Mouse (Mus musculus) forebrain, embryonic 10.5 days (tissue): ENCODE results near the gene Dusp22. TPM values are rescaled to one million over a fixed set of nuclear protein-coding genes. Genes with fewer than 3 reads are reported as not detected.

Experiments used
- DNase-seq: peaks from one replicate; pipeline ENCODE4 v3.0.0-alpha.2; 2017; ENCODE audit warnings: low spot score; ENCODE audit errors: extremely low spot score
- H3K27ac ChIP-seq: fragments of 300-500 bp; sonication (generic); 2 replicates; pipeline ENCODE4 v1.5.1; 2016; ENCODE audit warnings: mild to moderate bottlenecking
- H3K27me3 ChIP-seq: fragments of 300-500 bp; sonication (generic); 2 replicates; pipeline ENCODE4 v1.6.1; 2016; ENCODE audit warnings: mild to moderate bottlenecking; ENCODE audit not compliant: poor library complexity, severe bottlenecking
- H3K36me3 ChIP-seq: fragments of 300-500 bp; sonication (generic); replicated peaks from 2 replicates; pipeline ENCODE4 v1.6.1; 2016; ENCODE audit warnings: mild to moderate bottlenecking, moderate library complexity
- H3K4me1 ChIP-seq: fragments of 300-500 bp; sonication (generic); 2 replicates; pipeline ENCODE4 v1.6.1; 2016
- H3K4me3 ChIP-seq: fragments of 300-500 bp; sonication (generic); 2 replicates; pipeline ENCODE4 v1.5.1; 2016; ENCODE audit warnings: mild to moderate bottlenecking, moderate library complexity
- H3K9me3 ChIP-seq: fragments of 300-500 bp; sonication (generic); 2 replicates; pipeline ENCODE4 v1.6.1; 2016; ENCODE audit warnings: mild to moderate bottlenecking, moderate library complexity
- WGBS: fragments of 180-500 bp; shearing (Covaris S2); methylation state at CpG from one replicate; pipeline ENCODE4 v1.1.7; 2016; 5-methylcytosine and 5-hydroxymethylcytosine counted together
- polyA plus RNA-seq: library from polyadenylated mRNA; unstranded; fragments of >200 nt; fragmentation: Nextera tagmentation; extraction: Ambion mirVana; gene quantifications from 2 replicates; pipeline ENCODE4 v1.2.1, GENCODE M21; 2016

The Dusp22 gene
- polyA plus RNA-seq, 1 experiment from 2014 or later = 16.9 TPM

GRCm38 (mm10) chr13:30650684-30651083 lies 9.1 kb upstream of the Dusp22 start:
- H3K4me1 ChIP-seq = no peaks in the 10 kb centered on the region
- WGBS = 87% methylated on average over 1 of the region's 1 CpGs

GRCm38 (mm10) chr13:30653051-30653450 lies 6.7 kb upstream of the Dusp22 start:
- no peaks in the 10 kb centered on the region for H3K36me3 ChIP-seq
- H3K4me1 ChIP-seq = no peaks in the 10 kb centered on the region
- H3K27me3 ChIP-seq = no peaks in the 10 kb centered on the region
- H3K4me3 ChIP-seq = no peak overlapping the region
- WGBS = 72% methylated on average over 4 of the region's 4 CpGs
- DNase-seq = no peak
- H3K9me3 ChIP-seq = no peaks in the 10 kb centered on the region
- no peak overlapping the region for H3K27ac ChIP-seq

More at GRCm38 (mm10) chr13:30650684-30651083, 9.1 kb upstream of the Dusp22 start:
- Histone ChIP-seq H3K27ac (no peak overlapping the region), H3K9me3 (no peaks in the 10 kb centered on the region), H3K36me3 (no peaks in the 10 kb centered on the region), H3K4me3 (no peak overlapping the region), H3K27me3 (no peaks in the 10 kb centered on the region)
- no peak for DNase-seq

- Histone ChIP-seq H3K27ac (no peak overlapping the region), H3K9me3 (no peaks in the 10 kb centered on the region), H3K27me3 (no peaks in the 10 kb centered on the region), H3K36me3 (no peaks in the 10 kb centered on the region), H3K4me3 (no peak overlapping the region), H3K4me1 (peaks cover 2% of the 10 kb centered on the region; the same call in 1 of the 2 replicates)
- WGBS = 79% methylated on average over 5 of the region's 5 CpGs
- DNase-seq = no peak
These were observed 5.3 kb upstream of the Dusp22 start for GRCm38 (mm10) chr13:30654463-30654862.

GRCm38 (mm10) chr13:30656909-30657308 lies 2.9 kb upstream of the Dusp22 start:
- Histone ChIP-seq H3K36me3 (no peaks in the 10 kb centered on the region), H3K4me3 (no peak overlapping the region), H3K4me1 (peaks cover 14% of the 10 kb centered on the region), H3K9me3 (no peaks in the 10 kb centered on the region), H3K27me3 (no peaks in the 10 kb centered on the region), H3K27ac (no peak overlapping the region)
- WGBS = 77% methylated on average over 5 of the region's 5 CpGs
- no peak for DNase-seq

- Histone ChIP-seq H3K4me3 (no peak overlapping the region), H3K27me3 (no peaks in the 10 kb centered on the region), H3K9me3 (no peaks in the 10 kb centered on the region), H3K4me1 (peaks cover 14% of the 10 kb centered on the region), H3K27ac (no peak overlapping the region), H3K36me3 (no peaks in the 10 kb centered on the region)
- no peak for DNase-seq
- WGBS = 76% methylated on average over 2 of the region's 2 CpGs
These were observed 2.0 kb upstream of the Dusp22 start for GRCm38 (mm10) chr13:30657779-30658178.

- DNase-seq = no peak
- H3K27me3 ChIP-seq = no peaks in the 10 kb centered on the region
- H3K27ac ChIP-seq = no peak overlapping the region
- 90% methylated on average over 2 of the region's 2 CpGs for WGBS
- H3K9me3 ChIP-seq = no peaks in the 10 kb centered on the region
- no peaks in the 10 kb centered on the region for H3K36me3 ChIP-seq
- H3K4me1 ChIP-seq = peaks cover 14% of the 10 kb centered on the region
- no peak overlapping the region for H3K4me3 ChIP-seq
These were observed 1.4 kb upstream of the Dusp22 start for GRCm38 (mm10) chr13:30658201-30658996.

- no peak overlapping the region for H3K27ac ChIP-seq
- no peaks in the 10 kb centered on the region for H3K9me3 ChIP-seq
- DNase-seq = no peak
- peaks cover 4% of the 10 kb centered on the region for H3K4me1 ChIP-seq
- WGBS = 93% methylated on average over 8 of the region's 8 CpGs
- no peaks in the 10 kb centered on the region for H3K36me3 ChIP-seq
- no peak overlapping the region for H3K4me3 ChIP-seq
- H3K27me3 ChIP-seq = no peaks in the 10 kb centered on the region
These were observed 5.5 kb downstream of the Dusp22 start for GRCm38 (mm10) chr13:30665261-30665660.

- no peak for DNase-seq
- Histone ChIP-seq H3K36me3 (no peaks in the 10 kb centered on the region), H3K4me3 (no peak overlapping the region), H3K9me3 (no peaks in the 10 kb centered on the region), H3K4me1 (no peaks in the 10 kb centered on the region; the same call in 1 of the 2 replicates), H3K27ac (no peak overlapping the region), H3K27me3 (no peaks in the 10 kb centered on the region)
- WGBS = 94% methylated on average over 10 of the region's 10 CpGs
These were observed 6.7 kb downstream of the Dusp22 start for GRCm38 (mm10) chr13:30666537-30666936.

GRCm38 (mm10) chr13:30668301-30668700 lies 8.5 kb downstream of the Dusp22 start:
- no peak overlapping the region for H3K4me3 ChIP-seq
- H3K27ac ChIP-seq = no peak overlapping the region
- H3K4me1 ChIP-seq = no peaks in the 10 kb centered on the region; the same call in 1 of the 2 replicates
- no peaks in the 10 kb centered on the region for H3K36me3 ChIP-seq
- 90% methylated on average over 5 of the region's 5 CpGs for WGBS
- no peak for DNase-seq
- no peaks in the 10 kb centered on the region for H3K27me3 ChIP-seq
- no peaks in the 10 kb centered on the region for H3K9me3 ChIP-seq

- 89% methylated on average over 3 of the region's 3 CpGs for WGBS
- H3K36me3 ChIP-seq = no peaks in the 10 kb centered on the region
- H3K9me3 ChIP-seq = no peaks in the 10 kb centered on the region
- H3K4me3 ChIP-seq = no peak overlapping the region
- H3K27me3 ChIP-seq = no peaks in the 10 kb centered on the region
- H3K4me1 ChIP-seq = no peaks in the 10 kb centered on the region
- no peak overlapping the region for H3K27ac ChIP-seq
- no peak for DNase-seq
These were observed 9.5 kb downstream of the Dusp22 start for GRCm38 (mm10) chr13:30669277-30669676.

GRCm38 (mm10) chr13:30673878-30674277 lies 14.1 kb downstream of the Dusp22 start:
- Histone ChIP-seq H3K36me3 (no peaks in the 10 kb centered on the region), H3K27me3 (no peaks in the 10 kb centered on the region), H3K4me3 (no peak overlapping the region), H3K9me3 (no peaks in the 10 kb centered on the region), H3K4me1 (no peaks in the 10 kb centered on the region), H3K27ac (no peak overlapping the region)
- 91% methylated on average over 5 of the region's 5 CpGs for WGBS
- DNase-seq = no peak

- 93% methylated on average over 5 of the region's 5 CpGs for WGBS
- no peaks in the 10 kb centered on the region for H3K9me3 ChIP-seq
- H3K36me3 ChIP-seq = no peaks in the 10 kb centered on the region
- no peaks in the 10 kb centered on the region for H3K27me3 ChIP-seq
- no peak overlapping the region for H3K4me3 ChIP-seq
- no peak for DNase-seq
- H3K4me1 ChIP-seq = no peaks in the 10 kb centered on the region
- H3K27ac ChIP-seq = no peak overlapping the region
These were observed 19.0 kb downstream of the Dusp22 start for GRCm38 (mm10) chr13:30678822-30679221.

- no peaks in the 10 kb centered on the region for H3K36me3 ChIP-seq
- no peak for DNase-seq
- no peaks in the 10 kb centered on the region for H3K9me3 ChIP-seq
- H3K27ac ChIP-seq = no peak overlapping the region
- 82% methylated on average over 4 of the region's 4 CpGs for WGBS
- no peaks in the 10 kb centered on the region for H3K27me3 ChIP-seq
- no peaks in the 10 kb centered on the region for H3K4me1 ChIP-seq
- no peak overlapping the region for H3K4me3 ChIP-seq
These were observed 22.1 kb downstream of the Dusp22 start for GRCm38 (mm10) chr13:30681866-30682265.
